Mouse (Mus musculus) kidney, postnatal 14 days (tissue): ENCODE data around the gene Grip2.

Experiments
- DNase-seq: peaks from one replicate; pipeline ENCODE4 v3.0.0; 2022; ENCODE audit warnings: mixed read lengths

Grip2 gene

GRCm38 (mm10) chr6:91795640-91796039 is 31.4 kb downstream of the Grip2 start:
- no peak for DNase-seq

GRCm38 (mm10) chr6:91788311-91788798 is 38.7 kb downstream of the Grip2 start:
- no peak for DNase-seq

GRCm38 (mm10) chr6:91785018-91785417 is 42.0 kb downstream of the Grip2 start:
- no peak for DNase-seq

GRCm38 (mm10) chr6:91779206-91779605 is 47.8 kb downstream of the Grip2 start:
- DNase-seq, result no peak

- peak; percentile 77 for DNase-seq
These were observed 50.5 kb downstream of the Grip2 start for GRCm38 (mm10) chr6:91776543-91776942.

GRCm38 (mm10) chr6:91773951-91774350 is 53.1 kb downstream of the Grip2 start:
- no peak for DNase-seq

- no peak for DNase-seq
These were observed 59.5 kb downstream of the Grip2 start for GRCm38 (mm10) chr6:91767550-91767949.

GRCm38 (mm10) chr6:91762051-91762742 is 64.9 kb downstream of the Grip2 start:
- DNase-seq, result no peak

GRCm38 (mm10) chr6:91754845-91755244 is 72.2 kb downstream of the Grip2 start:
- DNase-seq, result no peak

GRCm38 (mm10) chr6:91754098-91754497 is 73.0 kb downstream of the Grip2 start:
- peak; percentile 55 for DNase-seq

- peak; percentile 85 for DNase-seq
These were observed 74.2 kb downstream of the Grip2 start for GRCm38 (mm10) chr6:91752884-91753283.

GRCm38 (mm10) chr6:91750976-91751375 is 76.1 kb downstream of the Grip2 start:
- DNase-seq, result peak; percentile 48

- DNase-seq, result peak; percentile 43
These were observed 80.3 kb downstream of the Grip2 start for GRCm38 (mm10) chr6:91746776-91747175.

- DNase-seq, result peak; percentile 77
These were observed 81.0 kb downstream of the Grip2 start for GRCm38 (mm10) chr6:91745947-91746582.

- DNase-seq, result no peak
These were observed 81.8 kb downstream of the Grip2 start for GRCm38 (mm10) chr6:91745246-91745645.

GRCm38 (mm10) chr6:91743886-91744285 is 83.2 kb downstream of the Grip2 start:
- DNase-seq, result peak; percentile 57

- no peak for DNase-seq
These were observed 84.1 kb downstream of the Grip2 start for GRCm38 (mm10) chr6:91742995-91743394.

GRCm38 (mm10) chr6:91742466-91742865 is 84.6 kb downstream of the Grip2 start:
- DNase-seq, result no peak

- DNase-seq, result peak; percentile 78
These were observed 86.0 kb downstream of the Grip2 start for GRCm38 (mm10) chr6:91741046-91741445.

GRCm38 (mm10) chr6:91738058-91738457 is 89.0 kb downstream of the Grip2 start:
- peak; percentile 54 for DNase-seq

- no peak for DNase-seq
These were observed 89.6 kb downstream of the Grip2 start for GRCm38 (mm10) chr6:91737451-91737850.

- DNase-seq, result peak; percentile 81
These were observed 90.6 kb downstream of the Grip2 start for GRCm38 (mm10) chr6:91736471-91736870.

- DNase-seq, result peak; percentile 56
These were observed 94.9 kb downstream of the Grip2 start for GRCm38 (mm10) chr6:91732138-91732537.

- peak; percentile 88 for DNase-seq
These were observed 97.3 kb downstream of the Grip2 start for GRCm38 (mm10) chr6:91729677-91730127.
